Mouse (Mus musculus) G1E-ER4 (cell line): ENCODE data around the gene Muc13. TPM values are rescaled to one million over a fixed set of nuclear protein-coding genes. Genes with fewer than 3 reads are reported as not detected.

Source experiments
- GATA1 ChIP-seq: IDR thresholded peaks from one replicate; pipeline ENCODE4 v1.8.0; 2012; ENCODE audit warnings: low read length, inconsistent platforms
- polyA plus RNA-seq: library from polyadenylated mRNA; stranded (reverse); fragments of >175 nt; gene quantifications from 2 replicates; pipeline ENCODE4 v1.2.3, GENCODE M21; 2012

The Muc13 gene
- polyA plus RNA-seq, 1 experiment: 0.10 TPM

DNA sequence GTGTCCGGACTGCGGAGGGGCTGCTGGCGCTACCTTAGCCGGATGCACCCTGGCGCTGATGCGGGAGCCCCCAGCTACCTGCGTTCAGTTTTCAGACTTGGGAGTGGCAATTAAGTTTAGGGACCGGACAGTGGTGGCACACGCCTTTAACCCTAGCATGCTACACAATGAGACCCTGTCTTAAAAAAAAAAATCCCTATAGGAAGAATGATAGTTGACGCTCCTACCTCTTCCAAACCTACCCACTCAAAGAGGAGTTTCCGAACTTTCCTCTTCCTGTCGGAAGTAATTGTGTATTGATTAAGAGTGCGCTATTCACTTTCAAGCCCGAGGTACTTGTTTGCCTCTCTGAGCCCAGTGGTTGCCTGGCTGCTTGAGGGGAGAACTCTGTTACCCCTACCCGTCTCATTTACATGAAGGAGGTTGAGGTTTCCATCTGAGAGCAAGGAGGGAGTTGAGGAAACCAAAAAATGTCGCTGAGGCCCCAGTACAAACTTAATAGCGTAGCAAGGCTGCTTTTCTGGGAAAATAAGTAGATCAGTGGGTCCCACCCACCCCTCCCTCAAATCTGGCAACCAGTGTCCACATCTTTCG, 36.8 kb downstream of the Muc13 start:
- TF ChIP-seq GATA1: no peak

DNA sequence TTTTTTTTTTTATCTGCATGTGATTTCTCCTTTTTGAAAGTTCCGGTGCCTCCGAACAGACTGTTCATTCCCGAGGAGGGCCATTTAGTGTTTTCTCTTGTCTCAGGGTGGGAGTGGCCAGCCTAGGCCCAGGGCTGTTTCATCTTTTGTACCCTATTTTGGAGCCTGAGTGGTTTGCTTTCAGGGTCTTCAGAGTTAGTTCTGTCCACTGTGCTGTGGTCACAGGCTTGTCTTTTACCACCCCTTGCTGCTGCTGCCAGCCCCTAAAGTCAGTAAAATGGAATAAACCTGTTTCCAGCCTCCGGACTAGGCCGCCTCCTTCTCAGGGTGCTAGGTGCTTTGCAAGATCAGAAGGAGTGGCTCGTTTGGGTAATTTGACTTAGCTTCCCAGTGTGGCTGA, 38.2 kb downstream of the Muc13 start:
- no peak for TF ChIP-seq GATA1

DNA sequence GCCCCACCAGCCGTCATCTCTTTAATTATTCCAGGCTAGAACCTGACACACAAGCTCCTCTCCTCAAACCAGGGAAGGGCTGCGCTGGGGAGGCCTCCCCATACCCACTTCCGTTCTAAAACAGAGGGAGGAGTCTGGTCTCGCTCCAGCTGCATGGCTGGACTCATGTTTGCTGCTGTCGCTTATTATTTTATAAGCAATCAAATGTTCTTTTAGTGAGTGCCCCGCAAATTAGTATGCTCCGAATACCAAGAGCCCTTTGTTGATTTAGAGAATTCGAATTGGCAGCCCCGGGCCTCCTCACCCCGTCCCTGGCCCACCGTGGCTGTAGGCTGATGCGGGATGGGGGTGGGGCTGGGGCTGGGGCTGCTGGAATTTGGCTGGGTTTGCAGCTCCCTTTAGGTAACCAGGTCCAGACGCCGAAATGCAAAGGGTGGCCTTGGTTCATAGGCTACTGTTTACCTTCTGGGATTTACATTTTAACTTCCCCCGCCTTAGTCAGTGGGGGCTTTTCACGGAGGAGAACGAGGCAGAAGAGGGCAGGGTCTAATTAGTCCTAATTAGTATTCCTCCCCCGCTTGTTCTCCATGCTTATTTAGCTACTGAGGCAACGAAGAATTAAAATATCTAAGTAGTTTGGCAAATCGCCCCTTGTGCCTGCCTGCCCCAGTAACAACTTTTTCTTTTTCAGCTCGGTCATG, 39.0 kb downstream of the Muc13 start:
- TF ChIP-seq GATA1: no peak

DNA sequence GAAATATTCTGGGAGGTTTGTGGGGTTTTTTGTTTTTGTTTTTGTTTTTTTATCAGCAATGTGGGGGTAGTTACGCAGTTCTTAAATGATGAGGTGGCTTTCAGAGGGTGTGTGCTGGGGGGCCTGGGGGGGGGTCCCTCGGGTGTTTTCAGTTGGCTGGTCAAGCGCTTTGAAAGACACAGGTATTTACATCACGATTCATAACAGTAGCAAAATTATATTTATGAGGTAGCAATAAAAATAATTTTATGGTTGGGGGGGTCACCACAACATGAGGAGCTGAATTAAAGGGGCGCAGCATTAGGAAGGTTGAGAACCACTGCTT, 39.6 kb downstream of the Muc13 start:
- no peak for TF ChIP-seq GATA1

- TF ChIP-seq GATA1: no peak
Observed at GRCm38 (mm10) chr16:33833781-33834482, 40.1 kb downstream of the Muc13 start.

DNA sequence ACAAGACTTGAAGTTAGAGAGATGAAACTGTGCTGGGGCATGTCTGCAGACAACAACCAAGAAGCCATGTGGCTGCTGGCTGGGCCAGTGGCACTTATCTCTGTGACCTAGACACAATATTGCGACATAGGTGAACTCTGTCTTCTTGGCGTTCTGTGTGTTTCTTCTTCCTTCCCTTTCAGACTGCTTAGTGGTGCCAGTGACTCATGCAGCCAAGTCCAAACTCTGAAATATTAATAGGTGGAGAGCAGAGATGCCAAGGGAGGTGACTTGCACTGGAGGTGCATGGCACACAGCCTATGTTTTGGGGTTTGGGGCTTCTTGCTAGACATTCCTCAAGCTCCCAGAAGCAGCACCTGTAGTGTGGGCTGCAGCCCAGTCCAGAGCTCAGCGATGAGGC, 42.8 kb downstream of the Muc13 start:
- no peak for TF ChIP-seq GATA1

DNA sequence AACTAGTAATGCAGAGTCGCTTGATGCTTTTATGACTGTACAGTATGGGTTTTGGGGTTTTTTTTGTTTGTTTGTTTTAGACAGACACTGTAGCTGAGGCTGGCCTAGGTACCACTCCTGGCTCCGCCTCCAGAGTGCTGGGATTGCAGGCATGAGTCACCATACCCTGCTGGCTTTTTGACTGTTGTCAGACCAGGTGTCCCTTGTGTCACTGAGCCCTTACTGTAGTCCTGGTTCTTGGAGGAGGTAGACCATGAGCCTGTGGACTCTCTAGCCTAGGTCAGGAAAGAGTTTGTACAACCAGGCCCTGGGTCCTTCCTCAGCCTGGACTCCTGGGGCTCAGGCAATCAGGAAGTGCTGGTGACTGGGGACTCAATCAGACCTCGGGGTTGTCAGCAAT, 43.4 kb downstream of the Muc13 start:
- TF ChIP-seq GATA1: no peak

DNA sequence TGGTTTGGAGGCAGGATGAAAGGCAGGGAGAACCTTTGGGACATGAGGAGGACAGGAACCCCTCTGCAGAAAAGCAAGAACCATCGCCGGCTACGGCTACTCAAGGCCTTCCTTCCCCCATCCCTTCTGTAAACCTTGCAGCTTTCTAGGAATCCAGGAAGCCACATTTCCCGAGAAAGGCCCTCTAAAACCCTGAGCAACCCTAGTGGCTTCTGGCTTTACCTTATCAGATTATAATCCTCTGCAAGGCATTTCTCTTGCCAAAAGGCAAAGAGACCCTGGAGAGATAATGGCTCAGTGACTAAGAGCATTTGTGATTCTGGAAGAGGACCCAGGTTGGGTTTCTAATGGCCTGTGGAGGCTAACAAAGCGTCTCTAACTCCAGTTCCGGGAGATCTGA, 46.8 kb downstream of the Muc13 start:
- peak; percentile 27 for TF ChIP-seq GATA1

- TF ChIP-seq GATA1: no peak
Observed at GRCm38 (mm10) chr16:33842081-33842880, 48.4 kb downstream of the Muc13 start.

DNA sequence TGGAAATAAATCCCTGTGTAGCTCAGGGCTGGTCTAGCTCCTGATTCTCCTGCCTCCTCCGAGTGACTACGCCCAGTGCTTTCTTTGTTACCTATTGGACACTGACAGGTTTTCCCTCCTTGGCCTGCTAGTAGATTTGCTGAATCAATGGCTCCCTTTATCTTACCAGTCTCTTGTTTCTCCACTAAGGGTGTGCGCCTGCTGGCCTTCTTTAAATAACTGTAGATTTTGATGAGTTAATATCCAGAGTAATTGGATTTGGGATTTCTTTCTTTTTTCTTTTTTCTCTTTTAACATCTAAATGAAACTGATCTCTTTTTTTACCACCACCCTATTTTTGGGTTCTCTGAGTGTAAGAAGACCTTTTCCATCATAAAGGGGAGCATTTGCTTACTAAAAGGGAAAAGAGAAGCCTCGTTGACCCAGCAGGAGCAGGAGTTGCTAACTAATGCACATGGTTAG, 50.3 kb downstream of the Muc13 start:
- TF ChIP-seq GATA1: no peak

- TF ChIP-seq GATA1: no peak
Observed at GRCm38 (mm10) chr16:33844866-33845265, 51.0 kb downstream of the Muc13 start.

DNA sequence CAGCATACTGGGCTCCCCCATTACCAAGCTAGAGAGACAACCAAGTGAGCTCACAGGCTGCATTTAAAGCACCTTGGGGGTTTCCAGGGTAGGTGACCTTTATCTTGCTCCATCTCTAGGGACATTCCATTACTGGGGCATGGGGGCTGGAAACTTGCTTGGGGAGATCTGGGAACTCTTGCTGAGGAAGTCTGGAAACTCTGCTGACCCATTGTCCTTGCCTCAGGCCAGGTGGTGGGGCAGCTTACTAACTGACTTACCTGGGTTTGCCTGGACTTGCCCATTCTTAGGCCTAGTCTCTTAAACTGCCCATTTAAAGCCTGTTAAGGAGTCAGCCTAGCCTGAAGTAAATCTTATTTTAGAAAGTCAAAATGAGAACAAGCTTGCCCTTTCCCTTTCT, 59.4 kb downstream of the Muc13 start:
- no peak for TF ChIP-seq GATA1

DNA sequence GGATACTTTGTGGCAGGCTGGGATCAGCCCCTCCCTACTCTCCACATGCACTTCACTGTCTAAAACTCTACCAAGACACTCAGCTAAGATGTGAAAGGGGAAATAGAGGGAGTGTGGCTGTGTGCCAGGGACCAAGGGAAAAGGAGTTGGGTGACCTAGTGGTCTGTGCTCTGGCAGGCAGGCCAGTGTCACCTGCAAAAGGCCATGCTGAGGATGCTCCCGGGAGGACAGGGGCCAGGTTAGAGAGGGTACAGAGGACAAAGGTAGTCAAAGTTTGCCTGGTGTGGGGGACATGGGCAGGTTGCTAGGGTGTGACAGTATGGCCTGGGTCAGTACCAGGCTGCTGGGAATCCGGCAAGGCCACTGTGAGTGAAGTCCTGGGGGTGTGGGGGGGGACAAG, 64.9 kb downstream of the Muc13 start:
- no peak for TF ChIP-seq GATA1

DNA sequence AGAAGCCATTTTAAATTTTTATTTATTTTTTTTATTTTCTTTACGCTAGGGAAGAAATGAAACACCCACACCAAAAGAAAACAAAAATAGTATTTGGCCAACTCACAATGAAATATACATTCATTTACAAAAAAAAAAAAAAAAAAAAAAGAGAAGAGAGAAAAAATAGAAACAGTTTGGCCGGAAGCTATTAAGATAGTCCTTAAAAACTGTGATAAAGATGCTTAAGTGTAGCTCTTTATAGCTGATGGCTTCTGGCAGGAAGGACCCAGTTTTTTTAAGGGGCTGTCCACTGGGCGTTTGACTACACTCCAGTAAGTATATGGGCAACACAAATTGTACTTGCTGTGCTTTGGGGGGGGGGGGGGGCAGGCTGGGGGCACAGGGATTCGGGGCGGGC, 65.5 kb downstream of the Muc13 start:
- TF ChIP-seq GATA1: no peak

GRCm38 (mm10) chr16:33859988-33860700, 66.3 kb downstream of the Muc13 start:
- no peak for TF ChIP-seq GATA1
